Mouse (Mus musculus) small intestine, adult 2 months (tissue): ENCODE measurements around the gene Arhgef3.

Experiments used
- CTCF ChIP-seq: fragments of 200-500 bp; IDR thresholded peaks from 2 replicates; pipeline ENCODE4 v1.5.1; 2012; ENCODE audit warnings: low read depth, mild to moderate bottlenecking, control low read depth, inconsistent platforms, low read length, moderate library complexity, mixed read lengths; ENCODE audit not compliant: insufficient replicate concordance, insufficient read length; ENCODE audit errors: extremely low read depth
- POLR2A ChIP-seq: fragments of 200-500 bp; IDR thresholded peaks from 2 replicates; pipeline ENCODE4 v1.6.1; 2012; ENCODE audit warnings: low read depth, mild to moderate bottlenecking, control low read depth, inconsistent platforms, low read length, moderate library complexity

GRCm38 (mm10) chr14:27361514-27361913, 246.8 kb downstream of the Arhgef3 start:
- no peak for TF ChIP-seq CTCF
- no peak for TF ChIP-seq POLR2A
